In the genomic region with DNA sequence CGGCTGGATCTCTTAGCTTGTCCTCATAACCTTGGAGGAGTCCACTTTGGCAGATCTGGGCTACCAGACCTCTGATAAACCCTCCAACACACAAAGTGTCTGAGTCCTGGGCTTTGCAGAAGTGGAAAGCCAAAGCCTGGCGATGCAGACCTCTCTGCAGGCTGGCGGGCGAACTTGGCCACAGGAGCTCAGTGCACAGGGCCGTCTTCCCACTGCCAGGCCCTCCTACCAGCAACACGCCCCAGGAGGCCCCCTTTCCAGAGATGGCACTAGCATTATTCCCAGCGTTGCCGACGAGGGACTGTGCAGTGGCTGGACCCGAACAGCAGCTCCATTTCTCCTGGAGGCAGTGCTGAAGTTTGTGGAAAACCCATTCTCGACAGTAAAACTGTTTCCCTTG, we compare ENCODE assay signal across 8 mouse cellular contexts. TPM values are rescaled to one million over a fixed set of nuclear protein-coding genes. Genes with fewer than 3 reads are reported as not detected.
DNase-seq lines count a peak whose midpoint lies in the region; ATAC-seq lines count a peak whose summit lies in the region.

No protein-coding gene starts in this region.

- ATAC-seq in limb, embryonic 13.5 days (ENCODE audit: low FRiP score, low read depth) = no peak
- no peak for ATAC-seq in neural tube, embryonic 14.5 days (ENCODE audit: low read depth)
- no peak for ATAC-seq in inflammation-experienced regulatory T-cells, adult 6 months

- peak overlapping the region; percentile 94 for H3K4me3 ChIP-seq in limb, embryonic 13.5 days
- H3K4me3 ChIP-seq in neural tube, embryonic 14.5 days (ENCODE audit: low read depth, low read length) = peak overlapping the region; percentile 95

- DNase-seq in left cerebral cortex, postnatal 36 days (ENCODE audit: low spot score in 2 of 2) = peak; percentile 16 to 18
- no peak for DNase-seq in left cerebral cortex, adult 8-10 months (ENCODE audit: low spot score in 2 of 2)
- DNase-seq in cerebellum, postnatal 10 days = peak; percentile 51 to 70
- DNase-seq in gastrocnemius, postnatal 4 days (ENCODE audit: low spot score in 2 of 2) = peak; percentile 24 to 29
- DNase-seq in left cerebral cortex, adult 11 months (ENCODE audit: low spot score) = no peak

- peak overlapping the region; percentile 97 for H3K9ac ChIP-seq in limb, embryonic 13.5 days
- peak overlapping the region; percentile 95 for H3K9ac ChIP-seq in neural tube, embryonic 14.5 days (replicated peaks; ENCODE audit: low read depth, low read length)

- H3K27me3 ChIP-seq in limb, embryonic 13.5 days = no peaks in the 10 kb centered on the region
- no peaks in the 10 kb centered on the region for H3K27me3 ChIP-seq in neural tube, embryonic 14.5 days (ENCODE audit: control insufficient read depth, insufficient read depth, low read length)

- intact Hi-C loops in left cerebral cortex, postnatal 36 days (cut with DNase I) = loop anchor here (5.0 kb wide), 5 partner anchors 135 to 365 kb away; no protein-coding TSS in a partner anchor

- H3K36me3 ChIP-seq in limb, embryonic 13.5 days = peaks cover 30% of the 10 kb centered on the region
- H3K36me3 ChIP-seq in neural tube, embryonic 14.5 days (ENCODE audit: control insufficient read depth, insufficient read depth, low read length) = no peaks in the 10 kb centered on the region

- H3K4me1 ChIP-seq in limb, embryonic 13.5 days = peaks cover 46% of the 10 kb centered on the region
- H3K4me1 ChIP-seq in neural tube, embryonic 14.5 days (ENCODE audit: control insufficient read depth, insufficient read depth, low read length) = peaks cover 48% of the 10 kb centered on the region

- no peaks in the 10 kb centered on the region for H3K9me3 ChIP-seq in limb, embryonic 13.5 days
- H3K9me3 ChIP-seq in neural tube, embryonic 14.5 days (ENCODE audit: control insufficient read depth, low read length) = no peaks in the 10 kb centered on the region

- H3K4me2 ChIP-seq in limb, embryonic 13.5 days (replicated peaks) = peak overlapping the region; percentile 74
- peak overlapping the region; percentile 96 for H3K4me2 ChIP-seq in neural tube, embryonic 14.5 days (ENCODE audit: low read depth, low read length)

- H3K27ac ChIP-seq in limb, embryonic 13.5 days = no peak overlapping the region
- no peak overlapping the region for H3K27ac ChIP-seq in neural tube, embryonic 14.5 days (ENCODE audit: low read depth, low read length)

- WGBS in limb, embryonic 13.5 days = 37% methylated on average over 11 of the region's 11 CpGs
- WGBS in neural tube, embryonic 14.5 days = 24% methylated on average over 11 of the region's 11 CpGs

RNA-seq across cellular contexts. Expression of a gene that starts 1.9 kb away (rescaled TPM):
- total RNA-seq in left cerebral cortex, postnatal 36 days (2021) = 10 to 100 TPM; 69.4 to 82.2 TPM
- 10 to 100 TPM; 59.5 to 74.5 (median 66.3) TPM for total RNA-seq in left cerebral cortex, adult 8-10 months (2022)
- 10 to 100 TPM; 72.3 to 74.3 TPM for total RNA-seq in gastrocnemius, postnatal 4 days (2021)
- polyA plus RNA-seq in limb, embryonic 13.5 days (2015; fragmentation: Nextera tagmentation; extraction: Ambion mirVana) = 18.8 and 23.5 TPM in 2 replicates
- 21.3 and 33.4 TPM in 2 replicates for polyA plus RNA-seq in neural tube, embryonic 14.5 days (2014; fragmentation: Nextera tagmentation; extraction: Ambion mirVana)
- polyA plus RNA-seq in inflammation-experienced regulatory T-cells, adult 6 months (2017; shearing (Covaris generic)) = 1 to 10 TPM; 4.6 to 8.0 (median 6.4) TPM

Comparison
In these comparisons a context has a peak if more than half of its experiments do, and no peak if none do; other contexts are left out.
1. DNase-seq: peak in left cerebral cortex, postnatal 36 days (2 of 2), cerebellum, postnatal 10 days (2 of 2) and gastrocnemius, postnatal 4 days (2 of 2); none in left cerebral cortex, adult 8-10 months (0 of 2) and left cerebral cortex, adult 11 months (single experiment).